Mouse (Mus musculus) brain, embryonic 14.5 days (tissue): ENCODE measurements at regions not wholly inside any gene's neighbourhood (a gene's known extent, or its start where the extent isn't known, plus 50 kb on each side); places are given as distances from the start of the nearest gene placed in this dataset.

ENCODE experiments used
- DNase-seq: peaks from one replicate; pipeline ENCODE4 v3.0.0-alpha.2; 2011; ENCODE audit warnings: low read depth
- CTCF ChIP-seq: fragments of 200-500 bp; IDR thresholded peaks from 2 replicates; pipeline ENCODE4 v1.5.1; 2012; ENCODE audit warnings: inconsistent platforms, mild to moderate bottlenecking, moderate library complexity, borderline replicate concordance; ENCODE audit not compliant: insufficient read depth, insufficient read length; ENCODE audit errors: extremely low read depth
- POLR2A ChIP-seq: fragments of 200-500 bp; IDR thresholded peaks from 2 replicates; pipeline ENCODE4 v1.6.1; 2012; ENCODE audit warnings: mild to moderate bottlenecking, inconsistent platforms, borderline replicate concordance; ENCODE audit not compliant: poor library complexity, insufficient read depth, insufficient read length, severe bottlenecking; ENCODE audit errors: extremely low read depth

DNA sequence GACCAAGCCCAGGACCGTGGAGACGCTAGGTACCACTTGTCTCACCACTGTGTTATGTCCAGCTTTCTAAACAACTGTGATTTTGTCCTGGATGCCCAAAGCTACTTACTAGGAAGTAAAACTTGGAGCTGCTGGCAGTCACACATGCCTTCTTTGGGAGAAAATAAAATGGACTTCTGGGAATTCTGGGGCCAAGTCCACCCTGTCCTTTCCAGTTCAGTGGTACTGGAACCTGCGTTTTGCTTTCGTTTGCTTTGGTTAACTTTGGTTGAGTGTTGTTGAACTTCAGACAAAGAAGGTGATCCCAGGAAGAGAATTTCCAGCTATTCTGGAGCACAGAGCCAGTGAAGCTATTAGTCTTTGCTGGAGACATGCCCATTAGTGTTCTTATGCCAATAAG, 139.8 kb downstream of the Gm9817 start:
- DNase-seq: no peak
- TF ChIP-seq POLR2A (no peak), CTCF (no peak)

DNA sequence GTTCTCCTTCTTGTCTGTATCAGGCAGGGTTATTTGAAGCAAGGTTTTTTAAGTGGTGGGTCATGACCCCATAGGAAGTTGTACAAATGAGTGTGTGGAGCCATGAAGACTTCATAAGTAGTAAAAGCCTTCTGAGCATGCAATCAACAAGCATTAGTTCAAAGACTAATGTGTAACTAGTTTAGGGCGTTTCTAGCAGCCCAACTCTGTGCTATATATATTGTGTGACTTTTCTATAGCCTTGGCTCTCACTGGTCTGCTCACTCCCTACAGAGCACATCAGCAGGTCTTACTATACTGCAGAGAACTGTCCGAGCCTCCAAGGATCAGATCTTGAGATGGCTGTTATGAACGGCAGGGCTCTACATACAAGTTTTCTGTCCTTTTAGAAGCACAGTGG, 141.2 kb downstream of the Gm9817 start:
- TF ChIP-seq CTCF (no peak), POLR2A (no peak)
- DNase-seq: no peak

DNA sequence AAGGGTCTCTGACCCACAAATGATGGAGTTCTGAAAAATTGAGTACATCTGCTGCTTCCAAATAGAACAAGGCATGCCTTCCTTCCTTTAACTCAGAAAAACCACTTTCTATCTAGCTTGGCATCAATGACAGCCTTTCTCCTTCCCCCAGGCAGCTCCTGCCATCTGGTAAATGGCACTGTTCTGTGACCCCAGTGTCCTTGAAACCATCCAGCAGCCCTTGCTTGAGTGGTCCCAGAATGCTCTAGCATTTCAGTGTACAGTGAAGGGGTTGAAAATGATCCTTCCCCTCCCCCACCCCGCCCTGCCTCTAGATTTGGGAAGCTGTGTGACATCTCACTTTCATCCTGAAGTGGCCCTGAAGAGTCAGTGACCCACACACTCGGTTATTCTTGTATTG, 152.3 kb downstream of the Gm9817 start:
- no peak for DNase-seq
- TF ChIP-seq POLR2A: no peak
- TF ChIP-seq CTCF: no peak

DNA sequence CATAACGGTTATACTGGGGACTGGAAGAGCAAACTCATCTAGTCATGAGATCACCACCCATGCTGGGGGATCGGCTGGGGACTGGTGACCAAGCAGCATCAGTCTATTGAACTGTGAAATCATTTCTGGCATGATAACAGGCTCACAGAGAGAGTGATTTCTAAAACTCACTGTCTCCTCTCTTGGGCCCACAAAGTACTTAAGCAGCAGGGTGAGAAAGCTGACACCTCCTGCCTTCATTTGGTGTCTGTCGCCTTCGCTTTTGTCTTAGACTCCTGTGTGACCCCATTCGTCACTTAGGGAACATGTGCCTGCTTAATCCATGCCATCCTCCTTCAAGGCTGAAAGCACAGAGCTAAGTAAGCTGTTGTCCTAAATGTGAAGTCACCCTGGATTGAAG, 154.3 kb upstream of the Mylip start:
- TF ChIP-seq POLR2A: no peak
- TF ChIP-seq CTCF: no peak
- no peak for DNase-seq

DNA sequence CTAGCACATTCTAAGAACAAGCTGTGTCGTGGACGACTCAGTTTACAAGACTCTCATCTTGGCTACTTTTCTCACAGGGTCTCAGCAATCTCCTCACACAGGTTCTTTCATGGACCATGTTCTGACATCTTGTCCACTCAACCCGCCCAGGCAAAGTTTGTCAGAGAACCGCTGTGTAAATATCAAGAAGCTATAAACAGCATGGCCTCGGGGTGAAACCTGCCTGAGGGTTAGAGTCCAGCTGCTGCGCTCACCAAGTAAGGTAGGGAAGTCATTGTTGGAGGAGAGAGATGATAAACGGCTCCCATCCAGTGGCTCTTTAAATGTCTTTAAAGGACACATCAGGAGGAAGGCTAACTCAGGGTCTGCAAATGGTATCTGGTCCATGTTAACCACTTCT, 151.3 kb upstream of the Mylip start:
- TF ChIP-seq POLR2A (no peak), CTCF (no peak)
- DNase-seq: no peak

DNA sequence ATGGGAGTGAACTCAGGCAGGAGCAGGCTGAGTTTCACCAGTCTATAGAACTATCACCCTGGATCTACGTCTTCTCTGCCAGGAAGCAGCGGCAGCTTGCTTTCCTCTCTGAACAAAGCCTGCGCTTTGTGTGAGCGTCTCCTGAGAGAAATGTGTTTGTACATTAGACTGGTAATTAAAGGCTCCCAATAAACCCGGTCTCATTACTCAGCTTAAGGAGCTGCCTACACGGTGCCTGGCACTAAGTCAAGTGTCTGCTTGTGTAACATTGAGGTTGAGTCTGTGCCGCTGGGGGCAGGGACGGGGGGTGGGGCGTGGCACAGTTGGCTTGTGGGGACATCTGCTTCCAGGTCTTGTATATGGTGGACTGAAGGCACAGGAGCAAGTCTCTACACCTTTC, 150.4 kb upstream of the Mylip start:
- TF ChIP-seq CTCF (no peak), POLR2A (no peak)
- DNase-seq: peak; percentile 95

DNA sequence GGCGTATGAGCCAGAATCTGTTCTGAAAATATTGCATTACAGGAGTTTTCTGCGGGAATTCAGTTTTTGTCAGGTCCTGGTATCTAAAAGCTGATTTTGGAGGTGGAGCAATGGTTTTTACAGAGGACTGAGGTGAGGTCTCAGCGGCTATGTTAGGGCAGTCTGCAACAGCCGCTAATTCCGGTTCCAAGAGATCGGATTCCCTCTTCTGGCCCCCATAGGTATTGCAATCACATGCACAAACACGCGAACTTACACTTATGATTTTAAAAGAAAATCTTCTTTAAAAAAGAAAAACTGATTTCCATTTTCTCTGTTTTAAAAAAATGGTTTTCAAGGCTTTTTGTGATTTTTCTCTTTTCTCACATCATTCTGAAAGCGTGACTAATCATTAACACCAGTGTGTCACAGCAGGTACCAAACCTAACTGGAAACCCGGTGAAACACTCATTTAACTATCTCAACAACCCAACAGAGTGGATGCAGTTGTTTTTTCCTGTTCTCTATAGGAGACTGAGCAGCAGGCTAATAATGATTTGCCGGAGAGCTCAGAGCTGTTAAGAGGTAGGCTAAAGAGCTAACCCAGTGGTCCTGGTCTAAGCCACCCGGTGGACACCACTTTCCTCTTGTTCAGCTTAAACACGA, 149.4 kb upstream of the Mylip start:
- TF ChIP-seq POLR2A (no peak), CTCF (peak; percentile 23; the same call in 1 of the 2 replicates)
- DNase-seq: no peak

DNA sequence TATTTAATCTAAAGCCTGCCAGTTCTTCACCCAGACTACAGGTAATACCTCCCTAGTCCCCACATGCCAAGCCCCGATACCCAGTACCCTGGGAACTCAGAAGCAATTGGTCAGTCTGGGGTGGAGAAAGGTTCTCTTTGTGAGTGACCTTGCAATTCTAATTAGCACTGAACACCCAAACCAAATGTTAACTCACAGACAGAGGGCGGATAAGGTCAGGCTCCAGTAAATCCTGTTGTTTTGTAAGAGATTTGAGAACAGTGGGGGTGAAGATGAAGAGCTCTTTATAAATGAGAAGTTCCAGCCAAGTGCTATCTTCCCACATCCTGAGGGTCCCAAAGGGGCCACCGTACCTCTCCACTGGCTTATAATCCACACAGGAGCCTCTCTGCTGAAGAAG, 147.3 kb upstream of the Mylip start:
- TF ChIP-seq CTCF (no peak), POLR2A (no peak)
- no peak for DNase-seq

DNA sequence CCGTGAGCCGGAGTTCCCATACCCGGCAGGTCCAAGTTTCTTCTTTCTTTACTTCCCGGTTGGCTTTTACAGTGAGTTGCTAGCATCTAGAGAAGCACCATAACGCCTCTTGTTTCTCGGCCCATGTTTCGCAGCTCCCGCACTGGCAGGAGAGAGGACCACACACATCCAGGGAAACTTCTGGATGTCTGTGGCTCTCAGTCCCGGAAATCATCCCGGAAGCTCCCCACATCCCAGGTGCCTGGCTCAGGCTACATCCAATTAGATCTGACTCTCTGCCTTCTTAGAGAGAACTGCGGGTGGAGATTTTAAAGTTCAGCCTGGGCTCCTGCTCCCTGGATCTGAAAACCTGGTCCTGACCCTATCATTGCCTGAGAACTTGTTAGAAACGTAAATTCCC, 146.8 kb upstream of the Mylip start:
- TF ChIP-seq CTCF (no peak), POLR2A (no peak)
- DNase-seq: no peak

DNA sequence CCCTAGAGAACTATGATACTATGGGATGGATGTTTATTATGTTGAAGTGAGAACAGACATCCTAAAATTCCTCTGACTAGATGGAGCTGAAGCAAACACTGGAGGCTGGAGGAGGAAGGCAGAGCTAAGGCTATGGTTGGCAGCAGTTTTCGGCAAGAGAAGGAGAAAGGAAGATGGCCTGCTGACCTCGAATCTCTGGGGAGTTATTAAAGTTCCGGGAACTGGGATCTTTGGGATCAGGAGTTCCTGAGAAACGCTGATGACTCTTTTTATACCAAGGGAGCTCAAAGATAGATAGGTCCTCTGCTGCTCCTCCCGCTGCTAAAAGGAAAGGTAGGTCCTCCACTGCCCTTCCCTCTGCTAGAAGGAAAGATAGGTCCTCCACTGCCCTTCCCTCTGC, 143.9 kb upstream of the Mylip start:
- TF ChIP-seq POLR2A (no peak), CTCF (no peak)

DNA sequence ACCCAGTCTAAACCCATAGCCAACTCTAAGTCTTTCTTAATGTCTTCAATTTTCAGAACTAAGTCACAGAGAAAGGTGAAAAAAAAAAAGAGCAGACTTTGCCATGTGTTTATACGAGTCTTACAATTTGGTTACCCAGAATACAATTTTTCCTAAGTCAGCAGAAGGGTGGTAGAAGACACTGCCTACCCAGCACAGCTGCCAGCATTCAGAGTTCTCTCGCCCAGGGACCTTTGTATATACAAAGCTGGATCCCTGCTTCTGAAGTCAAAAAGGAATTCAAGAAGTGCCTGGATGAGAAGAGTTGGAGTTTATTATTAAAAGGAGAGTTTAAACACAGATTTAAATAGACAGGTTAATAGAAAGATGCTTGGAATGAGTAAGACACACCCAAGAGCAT, 143.2 kb upstream of the Mylip start:
- TF ChIP-seq POLR2A (no peak), CTCF (no peak)
- no peak for DNase-seq

More for the DNA sequence above, 143.9 kb upstream of the Mylip start:
- DNase-seq: no peak

DNA sequence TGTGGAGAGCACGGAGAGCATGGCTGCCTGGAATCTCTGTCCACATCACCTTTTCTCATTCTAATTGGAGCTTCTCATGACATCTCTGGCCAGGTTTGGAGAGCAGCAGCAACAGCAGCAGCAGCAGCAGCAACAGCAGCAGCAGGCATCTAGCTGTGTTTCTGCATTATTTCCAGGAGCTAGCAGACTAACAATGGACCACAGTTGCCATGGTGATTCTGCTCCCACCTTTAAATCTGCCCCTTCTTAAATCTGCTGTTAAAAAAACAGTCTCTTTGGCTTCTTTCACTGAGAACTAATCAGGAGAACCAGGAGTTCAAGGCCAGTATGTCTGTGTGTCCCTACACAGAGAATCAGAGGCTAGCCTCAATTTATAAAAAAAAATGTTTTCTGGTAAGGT, 139.5 kb upstream of the Mylip start:
- TF ChIP-seq POLR2A (no peak), CTCF (no peak)
- peak; percentile 69 for DNase-seq
